Mouse (Mus musculus) bone marrow macrophage, adult 2 months (primary cell): ENCODE results near the gene Actl7a. TPM values are rescaled to one million over a fixed set of nuclear protein-coding genes. Genes with fewer than 3 reads are reported as not detected.

Source experiments
- H3K27ac ChIP-seq: 2 replicates; pipeline ENCODE4 v1.5.1; 2012; ENCODE audit warnings: low read depth, low read length; ENCODE audit not compliant: insufficient read depth
- H3K4me1 ChIP-seq: 2 replicates; pipeline ENCODE4 v1.6.1; 2012; ENCODE audit warnings: low read length; ENCODE audit not compliant: control insufficient read depth, insufficient read depth
- H3K4me3 ChIP-seq: 2 replicates; pipeline ENCODE4 v1.5.1; 2012; ENCODE audit warnings: mild to moderate bottlenecking, low read length, moderate library complexity; ENCODE audit not compliant: insufficient read depth
- CTCF ChIP-seq: IDR thresholded peaks from 2 replicates; pipeline ENCODE4 v1.5.1; 2012; ENCODE audit warnings: low read depth, mild to moderate bottlenecking, low read length, moderate library complexity
- POLR2A ChIP-seq: IDR thresholded peaks from 2 replicates; pipeline ENCODE4 v1.6.1; 2012; ENCODE audit warnings: mild to moderate bottlenecking, low read depth, low read length, borderline replicate concordance
- polyA plus RNA-seq: library from polyadenylated mRNA; stranded (reverse); fragments of >200 nt; gene quantifications from 2 replicates; pipeline ENCODE4 v1.2.4, GENCODE M21; 2012; ENCODE audit not compliant: missing spikeins, insufficient read depth, insufficient read length

Gene Actl7a
- polyA plus RNA-seq, 1 experiment = not detected

GRCm38 (mm10) chr4:56756021-56756420 lies 12.8 kb downstream of the Actl7a start:
- peak overlapping the region; percentile 74 for H3K27ac ChIP-seq
- no peak for TF ChIP-seq CTCF
- no peak for TF ChIP-seq POLR2A
- peaks cover 33% of the 10 kb centered on the region for H3K4me1 ChIP-seq
- H3K4me3 ChIP-seq = no peak overlapping the region

- TF ChIP-seq CTCF = no peak
- TF ChIP-seq POLR2A = no peak
- Histone ChIP-seq H3K4me3 (no peak overlapping the region), H3K4me1 (peaks cover 33% of the 10 kb centered on the region), H3K27ac (peak overlapping the region; percentile 74)
Measured at GRCm38 (mm10) chr4:56756966-56757600, 13.9 kb downstream of the Actl7a start.

GRCm38 (mm10) chr4:56757693-56758092 lies 14.5 kb downstream of the Actl7a start:
- Histone ChIP-seq H3K4me1 (peaks cover 33% of the 10 kb centered on the region), H3K4me3 (no peak overlapping the region), H3K27ac (peak overlapping the region; percentile 68)
- no peak for TF ChIP-seq POLR2A
- no peak for TF ChIP-seq CTCF

- peaks cover 7% of the 10 kb centered on the region; the same call in 1 of the 2 replicates for H3K4me1 ChIP-seq
- H3K4me3 ChIP-seq = no peak overlapping the region
- peak overlapping the region; percentile 31 for H3K27ac ChIP-seq
- TF ChIP-seq CTCF = no peak
- no peak for TF ChIP-seq POLR2A
Measured at GRCm38 (mm10) chr4:56767861-56768284, 24.7 kb downstream of the Actl7a start.

DNA sequence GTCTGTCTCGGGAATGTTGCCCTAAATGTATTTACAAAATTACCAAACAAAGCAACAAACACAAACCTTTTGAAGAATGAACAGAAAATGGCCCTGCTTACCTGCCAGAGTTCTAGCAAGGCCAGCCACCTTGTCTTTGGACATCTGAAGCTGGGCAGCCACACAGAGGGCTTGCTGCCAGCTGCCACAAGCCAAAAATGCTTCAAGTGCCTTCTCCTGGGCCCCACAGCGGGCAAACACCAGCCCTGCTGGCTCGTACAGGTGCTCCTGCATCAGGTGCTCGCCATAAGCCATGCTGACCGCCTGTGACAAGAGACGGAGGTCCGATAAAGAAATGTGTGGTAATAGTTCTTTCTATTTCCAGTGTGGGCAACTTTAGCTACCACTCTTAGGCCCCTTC lies 25.7 kb downstream of the Actl7a start:
- TF ChIP-seq POLR2A = no peak
- no peak for TF ChIP-seq CTCF
- peaks cover 7% of the 10 kb centered on the region; the same call in 1 of the 2 replicates for H3K4me1 ChIP-seq
- no peak overlapping the region for H3K4me3 ChIP-seq
- no peak overlapping the region for H3K27ac ChIP-seq

- Histone ChIP-seq H3K27ac (no peak overlapping the region), H3K4me3 (no peak overlapping the region), H3K4me1 (peaks cover 7% of the 10 kb centered on the region; the same call in 1 of the 2 replicates)
- no peak for TF ChIP-seq CTCF
- no peak for TF ChIP-seq POLR2A
Measured at GRCm38 (mm10) chr4:56771065-56771464, 27.9 kb downstream of the Actl7a start.

DNA sequence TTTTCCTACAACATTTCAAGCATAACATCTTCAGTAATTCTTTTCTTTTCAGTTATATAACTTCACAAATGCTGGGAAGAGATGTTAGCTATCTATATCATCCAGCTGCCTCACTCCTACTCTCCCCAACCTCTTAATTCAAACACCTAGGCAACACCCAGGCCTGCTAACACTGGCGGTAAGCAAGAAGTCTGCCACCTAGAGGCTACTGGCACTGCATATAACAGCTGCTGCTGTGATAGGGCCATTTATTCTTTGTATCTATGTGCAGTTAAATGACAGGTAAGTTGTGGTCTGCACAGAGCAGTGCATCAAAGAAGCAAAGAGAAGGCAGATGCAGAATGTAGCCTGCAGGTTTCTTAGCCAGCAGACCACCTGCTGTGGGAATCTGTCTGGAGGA lies 48.2 kb downstream of the Actl7a start:
- Histone ChIP-seq H3K4me3 (no peak overlapping the region), H3K27ac (no peak overlapping the region), H3K4me1 (peaks cover 2% of the 10 kb centered on the region; the same call in 1 of the 2 replicates)
- no peak for TF ChIP-seq CTCF
- TF ChIP-seq POLR2A = no peak

Other genes starting within 250 kb of the Actl7a start
- not detected in 2 replicates for gene Gm26657, start 3.3 kb upstream of the Actl7a start, polyA plus RNA-seq
- 0.56 TPM in 1 of 2 replicates, not detected in the other for gene Actl7b, start 2.0 kb upstream of the Actl7a start, polyA plus RNA-seq
- gene Elp1, start 58.9 kb downstream of the Actl7a start, polyA plus RNA-seq = 17.3 and 28.7 TPM in 2 replicates
- 6.8 and 7.3 TPM in 2 replicates for gene Fam206a, start 58.9 kb downstream of the Actl7a start, polyA plus RNA-seq
- 1.3 and 1.4 TPM in 2 replicates for gene Ctnnal1, start 121.8 kb downstream of the Actl7a start, polyA plus RNA-seq
- gene Tmem245, start 204.0 kb downstream of the Actl7a start, polyA plus RNA-seq = 8.7 and 11.0 TPM in 2 replicates
- not detected in 2 replicates for gene Frrs1l, start 247.0 kb downstream of the Actl7a start, polyA plus RNA-seq